Mouse (Mus musculus) small intestine, adult 2 months (tissue): Measurements from ENCODE around the gene Naglu.

Source experiments
- CTCF ChIP-seq: fragments of 200-500 bp; IDR thresholded peaks from 2 replicates; pipeline ENCODE4 v1.5.1; 2012; ENCODE audit warnings: low read depth, mild to moderate bottlenecking, control low read depth, inconsistent platforms, low read length, moderate library complexity, mixed read lengths; ENCODE audit not compliant: insufficient replicate concordance, insufficient read length; ENCODE audit errors: extremely low read depth
- POLR2A ChIP-seq: fragments of 200-500 bp; IDR thresholded peaks from 2 replicates; pipeline ENCODE4 v1.6.1; 2012; ENCODE audit warnings: low read depth, mild to moderate bottlenecking, control low read depth, inconsistent platforms, low read length, moderate library complexity

GRCm38 (mm10) chr11:101094930-101095313, 25.1 kb downstream of the Naglu start:
- TF ChIP-seq CTCF: no peak
- TF ChIP-seq POLR2A: no peak
